Mouse (Mus musculus) small intestine, adult 2 months (tissue): ENCODE results near the gene Rsph6a.

ENCODE experiments used
- CTCF ChIP-seq: fragments of 200-500 bp; IDR thresholded peaks from 2 replicates; pipeline ENCODE4 v1.5.1; 2012; ENCODE audit warnings: low read depth, mild to moderate bottlenecking, control low read depth, inconsistent platforms, low read length, moderate library complexity, mixed read lengths; ENCODE audit not compliant: insufficient replicate concordance, insufficient read length; ENCODE audit errors: extremely low read depth
- POLR2A ChIP-seq: fragments of 200-500 bp; IDR thresholded peaks from 2 replicates; pipeline ENCODE4 v1.6.1; 2012; ENCODE audit warnings: low read depth, mild to moderate bottlenecking, control low read depth, inconsistent platforms, low read length, moderate library complexity

DNA sequence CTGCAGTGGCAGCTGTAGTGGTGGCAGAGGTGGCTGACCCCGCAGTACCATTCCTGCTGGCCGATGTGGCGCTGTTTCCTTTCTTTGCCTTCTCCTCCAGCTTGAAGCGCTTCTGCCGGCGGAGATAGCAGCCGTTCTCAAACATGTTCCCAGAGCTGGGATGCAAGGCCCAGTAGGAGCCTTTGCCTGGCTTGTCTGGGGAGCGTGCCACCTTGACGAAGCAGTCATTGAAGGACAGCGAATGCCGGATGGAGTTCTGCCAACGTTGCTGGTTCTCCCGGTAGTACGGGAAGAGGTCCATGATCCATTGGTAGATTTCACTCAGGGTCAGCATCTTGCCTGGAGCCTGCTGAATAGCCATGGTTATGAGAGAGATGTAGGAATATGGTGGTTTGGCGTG, 40.0 kb upstream of the Rsph6a start:
- TF ChIP-seq POLR2A (no peak), CTCF (no peak)
